Mouse (Mus musculus): ENCODE measurements around the gene Wipf2. TPM values are rescaled to one million over a fixed set of nuclear protein-coding genes. Genes with fewer than 3 reads are reported as not detected.

Wipf2 gene
- 3.8 TPM for polyA plus RNA-seq (2014; fragmentation: Illumina TruSeq; extraction: RNeasy Lipid Tissue Mini Kit (QIAGEN cat#74804); ENCODE audit: low read depth, low replicate concordance)

GRCm38 (mm10) chr11:98863028-98863750 is at the start of gene Wipf2:
Gene Wipf2, plus strand, starts transcription at chr11:98863638.

DNA sequence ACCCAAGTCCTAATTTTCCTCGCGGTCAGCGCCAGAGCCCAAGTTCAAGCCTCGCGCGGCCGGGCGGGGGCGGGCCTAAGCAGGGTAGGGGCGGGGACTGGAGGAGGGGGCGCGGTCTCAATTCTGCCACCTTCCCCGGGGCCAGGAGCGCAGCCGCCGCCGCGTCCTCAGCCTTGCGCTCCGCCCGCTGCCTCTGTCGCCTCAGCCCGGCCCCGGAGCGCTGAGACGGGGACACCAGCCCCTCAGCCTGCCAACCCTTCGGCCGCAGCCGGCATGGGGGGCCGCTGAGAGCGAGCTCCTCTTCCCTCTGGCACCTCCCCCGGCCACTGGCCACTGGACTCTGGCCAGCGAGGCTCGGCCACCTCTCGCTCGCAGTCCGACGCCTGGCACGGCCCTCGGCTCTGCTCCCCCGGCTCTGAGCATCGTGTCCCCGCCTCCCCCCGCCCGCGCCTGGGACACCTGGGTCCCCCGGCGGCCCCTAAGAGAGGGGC is 26.7 kb upstream of the Wipf2 start, which contains the start of gene Rapgefl1:
Gene Rapgefl1, plus strand, starts transcription at position 135 of the 491 bp plus-strand sequence.

GRCm38 (mm10) chr11:98907437-98908173 is 44.2 kb downstream of the Wipf2 start, which contains the start of gene Cdc6:
Gene Cdc6, plus strand, starts transcription at chr11:98907801.

DNA sequence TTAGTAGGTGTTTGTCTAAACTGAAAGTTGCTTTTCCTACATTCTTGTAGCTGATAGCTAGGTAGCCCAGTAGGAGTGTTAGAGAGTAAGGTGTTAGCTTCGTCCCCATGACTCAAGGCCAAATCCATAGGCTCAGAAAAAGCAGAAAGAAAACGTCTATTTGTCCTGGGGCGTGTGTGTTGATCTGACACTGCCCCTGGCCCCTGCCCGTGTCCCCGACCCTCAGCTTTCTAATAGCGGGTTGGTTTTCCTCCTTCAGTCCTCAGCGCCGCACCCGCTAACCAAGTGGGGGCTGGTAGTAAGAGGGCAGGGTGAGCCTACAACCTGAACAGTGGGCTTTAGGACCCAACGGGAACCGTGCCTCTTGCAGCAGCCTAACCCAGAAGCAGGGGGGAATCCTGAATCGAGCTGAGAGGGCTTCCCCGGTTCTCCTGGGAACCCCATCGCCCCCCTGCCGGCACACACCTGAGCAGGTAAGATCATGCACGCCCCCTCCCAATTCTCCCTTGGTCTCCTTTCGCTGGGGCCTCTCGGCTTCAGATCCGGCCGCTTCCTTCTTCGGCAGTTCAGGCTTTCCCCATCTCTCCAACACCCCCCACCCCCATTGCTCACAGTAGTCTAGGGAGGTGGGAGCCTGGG is 64.1 kb downstream of the Wipf2 start, which contains the start of gene Rara:
Gene Rara, plus strand, starts transcription at position 381 of the 639 bp plus-strand sequence.

Other genes starting within 250 kb of the Wipf2 start
- gene Gm12355, start 238.0 kb upstream of the Wipf2 start, polyA plus RNA-seq (2014; fragmentation: Illumina TruSeq; extraction: RNeasy Lipid Tissue Mini Kit (QIAGEN cat#74804); ENCODE audit: low read depth, low replicate concordance), result 0.56 TPM
- gene Gsdma3, start 237.3 kb upstream of the Wipf2 start, polyA plus RNA-seq (2014; fragmentation: Illumina TruSeq; extraction: RNeasy Lipid Tissue Mini Kit (QIAGEN cat#74804); ENCODE audit: low read depth, low replicate concordance), result not detected
- not detected for gene Gsdma2, start 216.9 kb upstream of the Wipf2 start, polyA plus RNA-seq (2014; fragmentation: Illumina TruSeq; extraction: RNeasy Lipid Tissue Mini Kit (QIAGEN cat#74804); ENCODE audit: low read depth, low replicate concordance)
- gene Gsdma, start 199.3 kb upstream of the Wipf2 start, polyA plus RNA-seq (2014; fragmentation: Illumina TruSeq; extraction: RNeasy Lipid Tissue Mini Kit (QIAGEN cat#74804); ENCODE audit: low read depth, low replicate concordance), result 1.6 TPM
- gene Psmd3, start 181.1 kb upstream of the Wipf2 start, polyA plus RNA-seq (2014; fragmentation: Illumina TruSeq; extraction: RNeasy Lipid Tissue Mini Kit (QIAGEN cat#74804); ENCODE audit: low read depth, low replicate concordance), result 11.0 TPM
- gene Csf3, start 162.4 kb upstream of the Wipf2 start, polyA plus RNA-seq (2014; fragmentation: Illumina TruSeq; extraction: RNeasy Lipid Tissue Mini Kit (QIAGEN cat#74804); ENCODE audit: low read depth, low replicate concordance), result 0.20 TPM
- 28.3 TPM for gene Med24, start 134.2 kb upstream of the Wipf2 start, polyA plus RNA-seq (2014; fragmentation: Illumina TruSeq; extraction: RNeasy Lipid Tissue Mini Kit (QIAGEN cat#74804); ENCODE audit: low read depth, low replicate concordance)
- 2.9 TPM for gene Thra, start 123.0 kb upstream of the Wipf2 start, polyA plus RNA-seq (2014; fragmentation: Illumina TruSeq; extraction: RNeasy Lipid Tissue Mini Kit (QIAGEN cat#74804); ENCODE audit: low read depth, low replicate concordance)
- gene Nr1d1, start 88.3 kb upstream of the Wipf2 start, polyA plus RNA-seq (2014; fragmentation: Illumina TruSeq; extraction: RNeasy Lipid Tissue Mini Kit (QIAGEN cat#74804); ENCODE audit: low read depth, low replicate concordance), result 0.81 TPM
- gene Msl1, start 68.1 kb upstream of the Wipf2 start, polyA plus RNA-seq (2014; fragmentation: Illumina TruSeq; extraction: RNeasy Lipid Tissue Mini Kit (QIAGEN cat#74804); ENCODE audit: low read depth, low replicate concordance), result 270 TPM
- 18.6 TPM for gene Casc3, start 58.7 kb upstream of the Wipf2 start, polyA plus RNA-seq (2014; fragmentation: Illumina TruSeq; extraction: RNeasy Lipid Tissue Mini Kit (QIAGEN cat#74804); ENCODE audit: low read depth, low replicate concordance)
- gene Rapgefl1, start 26.9 kb upstream of the Wipf2 start, polyA plus RNA-seq (2014; fragmentation: Illumina TruSeq; extraction: RNeasy Lipid Tissue Mini Kit (QIAGEN cat#74804); ENCODE audit: low read depth, low replicate concordance), result 0.34 TPM
- 3.9 TPM for gene Cdc6, start 44.2 kb downstream of the Wipf2 start, polyA plus RNA-seq (2014; fragmentation: Illumina TruSeq; extraction: RNeasy Lipid Tissue Mini Kit (QIAGEN cat#74804); ENCODE audit: low read depth, low replicate concordance)
- 1.3 TPM for gene Rara, start 64.2 kb downstream of the Wipf2 start, polyA plus RNA-seq (2014; fragmentation: Illumina TruSeq; extraction: RNeasy Lipid Tissue Mini Kit (QIAGEN cat#74804); ENCODE audit: low read depth, low replicate concordance)
- not detected for gene Gjd3, start 119.4 kb downstream of the Wipf2 start, polyA plus RNA-seq (2014; fragmentation: Illumina TruSeq; extraction: RNeasy Lipid Tissue Mini Kit (QIAGEN cat#74804); ENCODE audit: low read depth, low replicate concordance)
- gene Top2a, start 160.6 kb downstream of the Wipf2 start, polyA plus RNA-seq (2014; fragmentation: Illumina TruSeq; extraction: RNeasy Lipid Tissue Mini Kit (QIAGEN cat#74804); ENCODE audit: low read depth, low replicate concordance), result 171 TPM
- 3.0 TPM for gene Igfbp4, start 177.6 kb downstream of the Wipf2 start, polyA plus RNA-seq (2014; fragmentation: Illumina TruSeq; extraction: RNeasy Lipid Tissue Mini Kit (QIAGEN cat#74804); ENCODE audit: low read depth, low replicate concordance)
- gene Tns4, start 225.7 kb downstream of the Wipf2 start, polyA plus RNA-seq (2014; fragmentation: Illumina TruSeq; extraction: RNeasy Lipid Tissue Mini Kit (QIAGEN cat#74804); ENCODE audit: low read depth, low replicate concordance), result 0.04 TPM